In genomic region chr3:32428921-32429320, GRCm38 (mm10) we compare ENCODE assay signal across 8 mouse cellular contexts. TPM values are rescaled to one million over a fixed set of nuclear protein-coding genes. Genes with fewer than 3 reads are reported as not detected.
DNase-seq lines count a peak whose midpoint lies in the region; ATAC-seq and TF ChIP-seq lines count a peak whose summit lies in the region.

No protein-coding gene starts in this region.

- H3K9me3 ChIP-seq in heart, embryonic 12.5 days (replicated peaks) = no peaks in the 10 kb centered on the region
- H3K9me3 ChIP-seq in lung, embryonic 15.5 days = no peaks in the 10 kb centered on the region

- H3K4me2 ChIP-seq in heart, embryonic 12.5 days = 0 out of 2 replicates have a peak overlapping the region, but pooled peaks have one; percentile 14
- H3K4me2 ChIP-seq in lung, embryonic 15.5 days = no peak overlapping the region

- no peak overlapping the region for H3K4me3 ChIP-seq in heart, embryonic 12.5 days
- H3K4me3 ChIP-seq in lung, embryonic 15.5 days = no peak overlapping the region

- ATAC-seq in heart, embryonic 12.5 days (ENCODE audit: insufficient number of reproducible peaks, low FRiP score) = peak; percentile 53; the same call in 1 of the 2 replicates
- peak; percentile 62; the same call in 1 of the 2 replicates for ATAC-seq in lung, embryonic 15.5 days (ENCODE audit: borderline replicate concordance, extremely low read depth, low FRiP score, low TSS enrichment)

- WGBS in heart, embryonic 12.5 days = 15% methylated on average over 4 of the region's 4 CpGs
- WGBS in lung, embryonic 15.5 days = 31% methylated on average over 4 of the region's 4 CpGs

- TF ChIP-seq CTCF in brain, embryonic 14.5 days (IDR thresholded peaks at IDR 0.05; ENCODE audit: borderline replicate concordance, extremely low read depth, insufficient read depth, insufficient read length) = no peak

- H3K27ac ChIP-seq in heart, embryonic 12.5 days (ENCODE audit: poor library complexity, severe bottlenecking) = peak overlapping the region; percentile 84
- H3K27ac ChIP-seq in lung, embryonic 15.5 days = peak overlapping the region; percentile 33; the same call in 1 of the 2 replicates

- no peak for TF ChIP-seq POLR2A in brain, embryonic 14.5 days (IDR thresholded peaks at IDR 0.05; ENCODE audit: borderline replicate concordance, extremely low read depth, insufficient read depth, insufficient read length, poor library complexity, severe bottlenecking)

- no peaks in the 10 kb centered on the region for H3K27me3 ChIP-seq in heart, embryonic 12.5 days (replicated peaks)
- no peaks in the 10 kb centered on the region for H3K27me3 ChIP-seq in lung, embryonic 15.5 days

- H3K9ac ChIP-seq in heart, embryonic 12.5 days = no peak overlapping the region
- no peak overlapping the region for H3K9ac ChIP-seq in lung, embryonic 15.5 days

- H3K4me1 ChIP-seq in heart, embryonic 12.5 days (replicated peaks) = peaks cover 19% of the 10 kb centered on the region
- H3K4me1 ChIP-seq in lung, embryonic 15.5 days = peaks cover 17% of the 10 kb centered on the region

- intact Hi-C loops in left cerebral cortex, postnatal 36 days (cut with DNase I) = no loop called here

- DNase-seq in left cerebral cortex, adult 11 months (ENCODE audit: low spot score) = peak; percentile 8
- no peak for DNase-seq in left cerebral cortex, postnatal 36 days (ENCODE audit: low spot score in 2 of 2)
- DNase-seq in brain, embryonic 14.5 days (ENCODE audit: low read depth) = peak; percentile 42
- DNase-seq in frontal cortex, adult 2 months (ENCODE audit: extremely low spot score in 1 of 2, low spot score in 1 of 2) = no peak
- DNase-seq in retina, embryonic 14.5 days (ENCODE audit: low spot score) = no peak
- no peak for DNase-seq in urinary bladder, postnatal 36 days (ENCODE audit: low spot score in 2 of 2)

- H3K36me3 ChIP-seq in heart, embryonic 12.5 days = peaks cover 9% of the 10 kb centered on the region
- H3K36me3 ChIP-seq in lung, embryonic 15.5 days = no peaks in the 10 kb centered on the region

RNA-seq across cellular contexts. Expression of gene Pik3ca, which starts 31.4 kb away (rescaled TPM):
- 10 to 100 TPM; 60.9 to 61.6 TPM for total RNA-seq in left cerebral cortex, postnatal 36 days (2021)
- 21.8 and 27.6 TPM in 2 replicates for polyA plus RNA-seq in brain, embryonic 14.5 days (2012; rRNA removed)
- polyA plus RNA-seq in heart, embryonic 12.5 days (2016; fragmentation: Nextera tagmentation; extraction: Ambion mirVana) = 8.7 and 10.2 TPM in 2 replicates
- 10.5 and 10.9 TPM in 2 replicates for polyA plus RNA-seq in lung, embryonic 15.5 days (2015; fragmentation: Nextera tagmentation; extraction: Ambion mirVana)
- 20.1 and 23.4 TPM in 2 replicates for polyA plus RNA-seq in frontal cortex, adult 2 months (2012; rRNA removed)

Comparison
In these comparisons a context has a peak if more than half of its experiments do, and no peak if none do; other contexts are left out.
1. DNase-seq: peak in left cerebral cortex, adult 11 months (single experiment) and brain, embryonic 14.5 days (single experiment); none in left cerebral cortex, postnatal 36 days (0 of 2), frontal cortex, adult 2 months (0 of 2), retina, embryonic 14.5 days (single experiment) and urinary bladder, postnatal 36 days (0 of 2).